In the genomic region with DNA sequence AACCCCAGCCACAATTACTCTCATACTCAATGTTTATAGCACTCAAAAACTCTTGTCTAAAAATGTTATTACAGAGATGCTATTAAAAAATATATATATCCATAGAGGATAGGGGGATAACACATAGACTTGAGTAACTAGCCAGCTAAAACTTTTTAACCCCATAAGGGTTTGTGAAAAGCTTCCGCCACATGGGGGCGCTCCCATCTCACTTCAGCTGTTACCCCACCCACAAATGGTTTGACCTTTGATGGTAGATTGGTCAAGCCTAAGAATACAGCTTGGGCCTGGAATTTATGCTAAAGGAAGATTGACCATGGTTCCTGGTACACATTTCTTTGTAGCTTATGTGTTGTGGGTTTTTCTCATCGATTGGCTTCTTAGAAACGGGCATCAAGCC, we compare ENCODE assay signal across 8 mouse cellular contexts. TPM values are rescaled to one million over a fixed set of nuclear protein-coding genes. Genes with fewer than 3 reads are reported as not detected.
DNase-seq lines count a peak whose midpoint lies in the region; TF ChIP-seq lines count a peak whose summit lies in the region.

No protein-coding gene starts in this region.

- TF ChIP-seq EP300 in heart, adult 2 months (IDR thresholded peaks at IDR 0.05; ENCODE audit: insufficient read depth, low read depth, low read length) = no peak

- no peak overlapping the region for H3K4me3 ChIP-seq in heart, adult 2 months

- no peaks in the 10 kb centered on the region for H3K36me3 ChIP-seq in heart, adult 2 months (ENCODE audit: control insufficient read depth, insufficient read depth, low read length)

- no peaks in the 10 kb centered on the region for H3K79me2 ChIP-seq in heart, adult 2 months (replicated peaks; ENCODE audit: control insufficient read depth, insufficient read depth, low read length)

- intact Hi-C loops in heart, adult 2 months (cut with DNase I) = no loop called here
- intact Hi-C loops in heart, postnatal 25 days (cut with DNase I) = no loop called here

- peak; percentile 63 for TF ChIP-seq CTCF in heart, adult 2 months (IDR thresholded peaks at IDR 0.05)

- H3K27me3 ChIP-seq in heart, adult 2 months (ENCODE audit: control insufficient read depth, insufficient read depth, low read length) = no peaks in the 10 kb centered on the region

- WGBS in heart, adult 2 months = 49% methylated on average over 4 of the region's 4 CpGs

- H3K9ac ChIP-seq in heart, adult 2 months (ENCODE audit: low read depth, low read length) = no peak overlapping the region

- no peak for TF ChIP-seq POLR2A in heart, adult 2 months (IDR thresholded peaks at IDR 0.05; ENCODE audit: insufficient read depth, low read depth, low read length)

- H3K4me1 ChIP-seq in heart, adult 2 months (ENCODE audit: control insufficient read depth, insufficient read depth, low read length) = no peaks in the 10 kb centered on the region

- no peak for DNase-seq in heart, adult 2 months
- DNase-seq in heart, postnatal 25 days (ENCODE audit: low spot score) = no peak
- peak; percentile 9 for DNase-seq in right cerebral cortex, adult 18-20 months
- DNase-seq in right cerebral cortex, postnatal 36 days (ENCODE audit: low spot score in 2 of 2) = no peak
- peak; percentile 74 for DNase-seq in adrenal gland, postnatal 14 days
- DNase-seq in fibroblast of lung, adult 2 months (ENCODE audit: low read depth) = peak; percentile 3
- DNase-seq in B cell, adult 2 months = no peak
- no peak for DNase-seq in frontal cortex, postnatal 10 days (ENCODE audit: low spot score in 2 of 2)

- H3K27ac ChIP-seq in heart, adult 2 months = no peak overlapping the region

RNA-seq across cellular contexts. Expression of a gene that starts 42.1 kb away (rescaled TPM):
- 1 to 10 TPM; 1.4 to 1.7 TPM for total RNA-seq in heart, adult 2 months (2021)
- 1.0 and 2.9 TPM in 2 replicates for polyA plus RNA-seq in heart, adult 2 months (2012; rRNA removed)
- total RNA-seq in heart, postnatal 25 days (2021) = 1 to 10 TPM; 2.2 to 2.8 TPM
- 11.5 and 13.4 TPM in 2 replicates for total RNA-seq in adrenal gland, postnatal 14 days (2021)

Comparison
In these comparisons a context has a peak if more than half of its experiments do, and no peak if none do; other contexts are left out.
1. DNase-seq: peak in right cerebral cortex, adult 18-20 months (single experiment), adrenal gland, postnatal 14 days (single experiment) and fibroblast of lung, adult 2 months (single experiment); none in heart, adult 2 months (0 of 2), heart, postnatal 25 days (single experiment), right cerebral cortex, postnatal 36 days (0 of 2), B cell, adult 2 months (0 of 2) and frontal cortex, postnatal 10 days (0 of 2).